Mouse (Mus musculus) spleen, postnatal 36 days (tissue): ENCODE measurements around the gene Dpf3.

Experiments used
- DNase-seq, 2 experiments: peaks; one replicate each; pipeline ENCODE4 v3.0.0; 2022; ENCODE audit warnings: low spot score in 2 of 2, mixed read lengths in 1 of 2

The Dpf3 gene

DNA sequence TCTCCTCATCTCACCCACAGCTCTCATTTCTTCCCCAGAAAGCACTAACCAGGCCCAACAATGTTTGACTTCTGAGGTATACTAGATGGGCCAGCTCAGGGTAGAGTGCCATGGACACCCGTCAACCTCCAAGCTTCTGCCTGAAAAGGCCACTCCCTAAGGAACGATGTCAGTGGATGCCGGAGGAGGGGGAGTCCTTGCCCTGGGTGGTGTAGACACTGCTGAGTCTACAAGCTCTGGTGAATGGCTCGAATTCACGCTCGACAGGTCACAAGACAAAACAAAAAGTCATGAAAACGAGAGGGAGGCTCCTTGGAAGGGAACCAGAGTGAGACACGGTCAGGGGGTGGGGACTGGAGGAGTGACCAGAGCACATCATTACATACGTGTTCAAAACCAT lies 17.4 kb downstream of the Dpf3 start:
- no peak for DNase-seq

- no peak for DNase-seq
These were observed 20.7 kb downstream of the Dpf3 start for GRCm38 (mm10) chr12:83466508-83467430.

DNA sequence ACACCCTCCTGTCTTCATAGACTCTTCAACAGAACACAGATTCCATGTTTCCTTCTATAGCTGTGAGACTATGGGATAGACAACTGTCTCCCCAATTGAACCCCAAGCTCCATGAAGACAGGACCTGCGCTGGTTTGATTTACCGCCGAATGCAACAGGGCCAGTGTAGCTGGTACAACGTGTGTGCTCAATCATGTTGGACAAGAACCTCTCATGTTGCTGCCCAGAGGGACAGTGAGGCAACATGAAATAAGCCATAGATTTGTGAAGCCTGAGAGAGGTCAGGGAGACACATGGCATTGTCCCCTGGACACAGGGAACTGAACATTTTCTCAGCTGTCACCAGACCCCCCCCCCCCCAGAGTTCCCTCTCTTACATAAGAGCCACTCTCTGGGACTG lies 21.5 kb downstream of the Dpf3 start:
- no peak for DNase-seq

DNA sequence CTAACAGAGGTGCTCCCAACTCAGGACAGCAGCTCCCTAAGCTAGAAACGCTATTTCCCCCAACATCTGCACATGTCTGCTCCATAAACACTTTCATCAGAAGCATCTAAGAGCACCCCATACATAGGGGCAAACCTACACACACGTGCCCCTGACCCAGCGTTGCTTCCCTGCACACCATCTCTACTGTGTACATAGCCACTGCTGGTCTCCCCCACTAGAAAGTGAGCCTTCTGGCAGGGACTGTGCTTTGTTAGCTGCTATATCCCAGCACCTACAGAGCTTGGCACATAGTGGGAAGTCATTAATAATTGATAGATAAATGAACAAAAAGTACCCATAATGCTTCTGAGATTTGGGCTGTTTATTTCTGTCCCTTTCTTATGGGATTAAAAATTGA lies 27.2 kb downstream of the Dpf3 start:
- no peak for DNase-seq

DNA sequence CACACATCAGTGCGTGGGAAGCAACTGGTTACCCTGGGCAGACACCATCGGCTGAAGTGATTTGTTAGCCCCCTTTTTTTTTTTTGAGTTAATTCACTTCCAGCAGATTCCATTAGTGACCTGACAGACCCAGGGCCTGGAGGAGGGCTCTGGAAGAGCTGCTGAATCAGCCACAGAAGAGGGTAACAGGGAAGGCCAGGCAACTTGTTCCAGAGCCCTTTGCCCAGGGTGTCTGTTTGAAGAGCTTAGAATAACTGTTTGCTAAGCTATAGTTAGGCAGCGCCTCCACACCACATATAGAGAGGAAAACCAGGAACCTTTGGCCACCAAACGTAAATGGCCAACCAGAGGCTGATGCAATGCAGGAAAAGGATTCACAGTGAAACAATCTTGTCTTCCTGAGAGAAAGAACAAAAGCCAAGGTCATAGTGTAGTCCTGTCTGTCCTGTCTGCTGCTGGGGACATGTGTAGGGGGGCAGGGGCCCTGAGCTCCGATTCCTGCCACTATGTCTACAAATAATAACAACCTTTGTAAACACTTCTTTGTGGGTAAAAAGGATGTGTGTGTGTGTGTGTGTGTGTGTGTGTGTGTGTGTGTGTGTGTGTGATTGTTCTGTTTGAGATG lies 32.7 kb downstream of the Dpf3 start:
- no peak for DNase-seq

DNA sequence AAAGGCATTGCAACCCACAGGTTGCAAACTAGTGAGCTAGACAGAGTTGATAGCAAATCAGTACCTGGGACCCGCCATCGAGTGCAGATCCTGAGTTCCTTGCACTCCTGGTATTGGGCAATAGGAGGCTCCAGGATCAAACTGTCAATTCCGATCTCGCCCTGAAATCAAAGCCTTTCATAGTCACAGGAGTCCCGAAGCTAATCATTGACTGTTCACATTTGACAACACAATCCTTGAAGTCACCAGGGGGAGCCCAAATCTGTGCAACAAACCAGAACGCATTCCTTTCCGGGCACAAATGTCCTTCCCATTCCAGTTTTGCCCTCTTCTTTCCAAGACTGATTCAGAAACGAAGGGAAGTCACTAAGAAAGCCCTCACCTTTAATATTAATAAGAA lies 35.7 kb downstream of the Dpf3 start:
- DNase-seq, result no peak

DNA sequence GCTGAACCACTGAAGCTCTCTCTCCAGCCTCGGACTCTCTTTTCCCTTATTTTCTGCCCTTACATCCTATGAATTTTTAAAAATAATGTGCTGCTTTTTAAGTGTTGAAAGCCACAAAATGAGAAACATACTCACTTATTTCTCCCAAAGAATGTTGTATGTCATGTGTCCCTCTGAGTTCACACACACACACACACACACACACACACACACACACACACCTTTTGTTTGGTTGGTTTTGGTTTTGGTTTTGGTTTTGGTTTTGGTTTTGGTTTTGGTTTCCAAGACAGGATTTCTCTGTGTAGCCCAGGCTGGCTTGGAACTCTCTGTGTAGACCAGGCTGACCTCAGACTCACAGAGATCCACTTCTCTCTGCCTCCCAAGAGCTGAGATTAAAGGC lies 37.0 kb downstream of the Dpf3 start:
- DNase-seq, result no peak

- no peak for DNase-seq
These were observed 38.3 kb downstream of the Dpf3 start for GRCm38 (mm10) chr12:83449202-83449601.

DNA sequence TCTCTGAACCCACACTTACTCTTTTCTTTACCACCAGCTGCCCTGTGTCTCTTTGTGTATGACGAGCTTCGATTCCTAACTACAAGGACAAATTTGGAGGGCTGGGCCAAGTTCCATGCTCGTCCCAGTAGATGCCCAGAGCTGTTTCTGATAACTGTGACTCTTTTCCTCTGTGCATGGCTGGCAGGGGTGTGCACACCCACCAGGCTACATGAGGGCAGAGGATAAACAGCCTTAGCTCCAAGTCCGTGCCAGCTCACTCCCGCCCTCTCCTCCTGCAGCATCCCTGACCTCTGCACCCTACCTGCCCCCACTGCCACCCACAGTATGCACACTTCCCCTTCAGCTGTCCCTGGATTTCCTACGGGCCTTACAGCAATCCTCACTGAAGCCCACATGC lies 41.9 kb downstream of the Dpf3 start:
- DNase-seq, result no peak

DNA sequence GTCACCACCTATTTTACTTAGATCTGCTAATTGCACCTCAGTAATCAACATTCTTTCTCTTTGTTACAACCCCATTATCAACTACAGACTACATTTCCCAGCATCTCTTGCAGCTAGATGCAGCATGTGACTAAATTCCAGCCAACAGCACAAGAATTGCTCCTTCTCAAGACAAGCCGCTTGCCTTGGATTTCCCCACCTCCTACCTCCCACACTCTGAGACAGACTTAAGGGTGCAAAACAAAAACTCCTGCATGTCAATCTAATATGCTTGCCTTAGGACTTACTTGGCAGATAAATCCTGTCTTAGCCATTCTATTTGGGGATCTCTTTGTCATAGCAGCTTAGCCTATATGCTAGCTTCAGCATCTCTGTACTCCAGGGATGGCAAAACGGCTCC lies 43.1 kb downstream of the Dpf3 start:
- no peak for DNase-seq

DNA sequence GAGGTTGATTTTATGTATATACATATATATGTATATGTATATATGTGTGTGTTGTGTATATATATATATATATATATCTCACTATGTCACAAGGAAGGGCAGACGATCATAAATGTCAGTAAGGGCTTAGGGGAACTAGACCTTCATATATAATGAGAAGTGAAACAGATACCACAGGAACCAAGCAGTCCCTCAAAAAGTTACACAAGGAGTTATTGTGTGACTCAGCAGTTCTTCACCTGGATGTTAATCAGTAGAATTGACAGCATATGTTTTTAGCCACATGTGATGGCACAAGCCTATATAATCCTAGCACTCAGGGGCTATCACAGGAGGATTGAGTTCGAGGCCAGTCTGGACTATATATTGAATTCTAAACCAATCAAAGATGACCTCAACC lies 49.5 kb downstream of the Dpf3 start:
- DNase-seq, result no peak

GRCm38 (mm10) chr12:83433987-83434698 lies 53.4 kb downstream of the Dpf3 start:
- DNase-seq, result peak; percentile 56 to 78

GRCm38 (mm10) chr12:83433436-83433835 lies 54.1 kb downstream of the Dpf3 start:
- DNase-seq, result no peak

- no peak for DNase-seq
These were observed 57.3 kb downstream of the Dpf3 start for GRCm38 (mm10) chr12:83430207-83430606.

DNA sequence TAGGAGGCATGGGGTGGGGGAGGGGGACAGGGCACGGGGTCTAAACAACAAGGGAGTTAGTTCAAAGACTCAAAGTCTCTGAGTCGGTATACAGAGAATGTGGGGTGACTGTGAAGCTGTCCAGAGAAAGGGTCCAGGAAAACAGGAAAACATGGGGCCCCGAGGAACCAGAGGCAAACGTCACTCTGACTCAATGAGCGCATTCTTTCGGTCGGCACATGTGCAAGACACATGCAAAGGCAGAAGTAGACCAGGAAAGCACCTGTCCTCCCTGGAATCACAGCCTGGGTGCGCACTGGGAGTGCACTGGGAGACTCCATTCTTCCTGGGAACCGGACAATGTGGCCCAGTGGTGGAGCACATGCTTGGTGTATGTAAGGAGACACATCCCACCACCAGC lies 59.5 kb downstream of the Dpf3 start:
- DNase-seq, result no peak

- peak in 1 of 2 experiments; percentile 29 for DNase-seq
These were observed 59.9 kb downstream of the Dpf3 start for GRCm38 (mm10) chr12:83427601-83428000.

DNA sequence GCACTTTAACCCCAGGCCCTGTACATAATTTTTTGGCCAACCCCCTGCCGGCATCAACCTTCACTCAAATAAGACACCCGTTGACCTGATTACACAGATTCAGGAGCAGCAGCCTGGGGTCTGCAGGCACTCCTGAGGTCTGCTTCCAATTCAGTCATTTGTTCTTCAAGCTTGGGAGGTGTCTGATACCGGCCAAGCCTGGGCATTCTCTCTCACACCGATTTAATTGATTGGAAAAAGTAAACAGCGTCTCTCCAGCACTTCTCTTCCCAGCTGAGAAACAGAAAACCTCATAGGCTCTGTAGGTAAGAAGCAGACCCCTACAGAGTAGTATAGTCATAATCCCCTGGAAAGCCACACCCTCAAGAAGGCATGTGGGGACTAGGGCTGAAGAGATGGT lies 61.2 kb downstream of the Dpf3 start:
- DNase-seq, result no peak

DNA sequence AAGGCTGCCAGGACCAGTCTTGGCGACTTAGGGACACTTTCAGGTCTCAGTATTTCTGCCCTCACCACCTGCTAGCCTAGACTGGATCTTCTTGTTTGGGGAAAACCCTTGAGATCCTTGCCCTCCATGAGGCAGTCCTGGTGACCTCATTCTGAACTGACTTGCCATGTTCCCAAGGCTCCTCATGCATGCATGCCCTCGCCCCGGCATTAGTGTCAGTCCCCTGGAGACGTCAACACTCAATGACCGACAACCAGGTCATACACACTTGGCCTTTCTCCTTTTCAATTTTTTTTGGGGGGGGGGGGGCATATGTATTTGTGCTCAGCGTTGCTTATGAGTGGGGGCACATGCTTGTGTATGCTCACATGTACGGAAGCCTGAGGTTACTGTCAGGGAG lies 61.8 kb downstream of the Dpf3 start:
- no peak for DNase-seq

GRCm38 (mm10) chr12:83424720-83425444 lies 62.6 kb downstream of the Dpf3 start:
- peak; percentile 60 to 81 for DNase-seq

DNA sequence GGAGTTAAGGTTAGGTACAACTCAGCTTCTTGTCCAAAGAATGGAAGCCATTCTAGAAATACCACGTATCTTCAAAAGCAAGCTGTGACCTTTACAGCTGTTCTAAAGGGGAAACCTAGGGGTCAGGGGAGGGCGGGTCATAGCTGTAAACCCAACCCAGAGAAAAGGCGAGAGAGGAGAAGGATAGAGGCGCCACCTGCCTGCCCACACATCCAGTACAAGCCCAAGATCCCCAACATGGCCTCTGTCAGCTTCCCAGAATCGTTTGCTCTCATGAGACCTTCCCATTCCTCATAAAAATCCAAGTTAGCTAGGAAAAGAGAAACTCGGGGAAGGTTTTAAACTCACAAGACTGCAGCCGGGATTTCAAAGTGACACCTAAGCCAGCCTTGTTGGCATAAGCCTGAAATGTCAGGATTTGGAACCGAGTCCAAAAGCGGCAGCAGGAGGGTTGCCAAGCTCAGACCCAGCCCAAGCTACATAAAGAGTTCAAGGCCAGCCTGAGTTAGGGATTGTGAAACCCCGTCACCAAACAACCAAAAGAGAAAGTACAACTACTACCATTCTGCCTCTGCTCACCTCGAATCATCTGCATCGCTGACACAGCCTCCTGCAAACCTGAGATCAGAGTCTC lies 63.3 kb downstream of the Dpf3 start:
- DNase-seq, result peak in 1 of 2 experiments; percentile 15

DNA sequence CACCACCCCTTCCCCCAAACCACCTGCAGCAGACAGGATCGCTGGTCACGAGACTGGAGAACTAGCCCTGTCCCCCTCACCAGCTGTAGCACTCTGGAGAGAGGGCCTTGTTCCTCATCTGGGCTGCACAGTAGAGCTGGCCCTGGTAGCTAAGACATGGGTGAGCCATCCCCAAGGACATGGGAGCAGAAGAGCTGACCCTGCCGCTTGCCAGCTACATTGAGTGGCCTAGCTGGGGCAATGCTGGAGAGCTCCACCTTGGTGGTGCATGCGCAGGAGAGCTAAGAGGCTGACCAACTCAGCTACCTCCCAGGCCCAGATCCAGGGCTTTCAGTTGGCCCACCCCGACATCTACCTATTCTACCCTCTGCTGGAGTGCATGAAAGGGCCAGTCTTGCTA lies 67.2 kb downstream of the Dpf3 start:
- DNase-seq, result no peak
